Mouse (Mus musculus) cerebral cortex, adult 2 months (tissue): Measurements from ENCODE around the gene Wdfy3.

ENCODE experiments used
- WGBS: fragments of 180-500 bp; shearing (Covaris S2); methylation state at CpG from one replicate; pipeline ENCODE4 v1.1.7; 2018; 5-methylcytosine and 5-hydroxymethylcytosine counted together

The Wdfy3 gene

DNA sequence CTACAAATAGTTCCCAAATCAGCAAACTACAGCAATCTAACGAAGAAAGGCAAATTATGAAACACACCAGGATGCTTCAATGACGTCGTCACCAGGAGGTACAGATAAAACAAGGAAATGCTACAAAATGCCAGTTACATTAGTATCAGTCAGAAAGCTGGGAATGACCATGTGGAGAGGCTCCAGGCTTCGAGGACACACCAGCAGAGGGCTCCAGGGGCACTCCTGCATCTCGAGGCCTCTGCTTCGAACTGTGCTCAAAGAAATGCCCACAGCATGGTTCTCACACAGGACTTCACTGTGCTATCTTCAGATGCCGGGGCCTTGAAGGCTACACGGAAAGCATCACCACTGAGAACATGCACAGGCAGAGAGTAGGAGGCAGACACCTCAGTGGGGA lies 68.7 kb downstream of the Wdfy3 start:
- 36% methylated on average over 8 of the region's 8 CpGs for WGBS

DNA sequence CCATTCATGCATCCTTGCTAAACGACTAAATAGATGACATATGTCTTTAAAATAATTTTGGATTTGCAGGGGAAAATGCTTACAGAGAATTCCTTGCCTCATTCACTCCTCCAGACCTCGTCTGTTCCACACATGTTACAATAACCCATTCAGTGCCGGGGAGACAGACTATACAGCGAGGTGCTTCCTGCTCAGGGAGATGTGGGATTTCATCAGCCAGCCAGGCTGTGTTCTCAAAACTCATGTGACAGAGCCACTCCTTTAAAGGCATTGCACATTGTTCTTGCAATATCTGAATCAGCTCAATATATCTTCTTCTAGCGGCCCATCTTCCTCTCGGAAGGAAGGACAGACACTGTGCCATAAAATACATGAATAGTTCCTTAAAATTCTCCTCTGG lies 70.8 kb downstream of the Wdfy3 start:
- 40% methylated on average over 6 of the region's 6 CpGs for WGBS

DNA sequence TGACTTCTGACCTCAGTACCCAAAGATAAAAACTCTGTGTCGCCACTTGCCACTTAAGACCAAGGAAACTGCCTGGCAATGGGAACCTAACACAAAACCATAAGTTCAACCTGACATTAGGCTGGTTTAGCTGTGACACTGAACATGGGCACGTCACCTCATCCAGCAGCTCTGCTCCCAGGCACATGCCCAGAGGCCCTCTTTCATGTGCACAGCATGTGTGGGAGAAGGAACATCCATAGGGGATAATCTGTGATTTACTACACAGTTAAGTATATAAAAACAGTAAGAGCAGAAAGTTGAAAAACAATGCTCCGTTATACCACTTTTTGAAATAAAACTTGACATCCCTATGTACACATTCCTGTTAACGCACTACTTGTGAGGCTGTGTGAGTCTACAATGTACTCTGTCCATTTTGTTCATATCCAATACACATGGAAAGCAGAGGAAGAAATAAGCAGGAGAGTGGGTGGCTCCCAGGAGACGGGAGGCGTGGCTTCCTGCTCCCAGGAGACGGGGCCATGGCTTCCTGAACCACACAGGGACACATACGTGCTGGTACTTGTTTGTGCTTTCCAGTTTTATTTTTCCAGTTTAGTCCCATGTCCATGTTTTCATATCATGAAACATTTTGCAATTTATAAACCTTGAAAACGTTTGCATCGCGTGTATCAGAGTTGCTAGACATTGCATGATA lies 73.5 kb downstream of the Wdfy3 start:
- 83% methylated on average over 11 of the region's 11 CpGs for whole genome bisulfite sequencing

DNA sequence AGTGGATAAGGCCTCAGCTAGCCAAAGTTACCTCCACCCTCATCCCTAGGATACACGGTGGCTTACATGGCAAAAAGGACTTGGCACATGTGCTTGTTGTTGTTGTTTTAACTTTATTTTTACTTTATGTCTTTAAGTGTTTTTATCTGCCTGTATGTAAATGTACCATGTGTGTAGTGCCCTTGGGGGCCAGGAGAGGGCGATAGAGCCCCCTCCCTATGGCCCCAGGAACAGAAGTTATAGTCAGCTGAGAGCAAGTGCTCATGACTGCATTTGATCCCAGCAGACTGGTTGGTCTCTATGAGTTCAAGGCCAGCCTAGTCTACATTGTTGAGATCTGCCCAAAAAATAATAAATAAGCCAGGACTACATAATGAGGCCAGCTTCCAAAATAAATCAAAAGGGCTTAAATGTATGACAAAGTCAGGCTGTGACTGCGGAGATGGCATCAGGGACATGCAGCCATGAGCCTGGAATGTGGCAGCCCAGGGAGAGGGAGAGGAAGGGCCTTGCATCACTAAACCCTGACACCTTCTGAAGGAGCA lies 74.2 kb downstream of the Wdfy3 start:
- WGBS: 69% methylated on average over 3 of the region's 3 CpGs

DNA sequence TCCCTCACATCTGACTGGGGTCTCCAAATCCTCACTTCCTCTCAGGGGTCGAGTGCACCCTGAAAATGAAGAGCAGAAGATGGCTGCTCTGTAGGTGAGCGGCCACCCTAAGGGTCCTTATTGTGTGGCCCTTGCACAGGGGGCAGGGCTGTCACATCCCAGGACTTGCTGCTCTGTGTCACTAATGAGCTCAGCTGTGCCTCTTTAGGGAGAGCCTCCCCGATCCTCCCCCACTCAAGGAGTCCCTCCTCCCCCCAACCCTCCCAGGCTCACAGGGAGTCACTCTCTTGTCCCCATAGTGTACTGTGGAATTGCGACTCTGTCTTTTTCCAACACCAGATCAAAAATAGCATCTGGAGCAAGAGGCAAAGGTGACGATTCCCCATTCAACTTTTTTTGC lies 75.7 kb downstream of the Wdfy3 start:
- WGBS: 50% methylated on average over 5 of the region's 5 CpGs

DNA sequence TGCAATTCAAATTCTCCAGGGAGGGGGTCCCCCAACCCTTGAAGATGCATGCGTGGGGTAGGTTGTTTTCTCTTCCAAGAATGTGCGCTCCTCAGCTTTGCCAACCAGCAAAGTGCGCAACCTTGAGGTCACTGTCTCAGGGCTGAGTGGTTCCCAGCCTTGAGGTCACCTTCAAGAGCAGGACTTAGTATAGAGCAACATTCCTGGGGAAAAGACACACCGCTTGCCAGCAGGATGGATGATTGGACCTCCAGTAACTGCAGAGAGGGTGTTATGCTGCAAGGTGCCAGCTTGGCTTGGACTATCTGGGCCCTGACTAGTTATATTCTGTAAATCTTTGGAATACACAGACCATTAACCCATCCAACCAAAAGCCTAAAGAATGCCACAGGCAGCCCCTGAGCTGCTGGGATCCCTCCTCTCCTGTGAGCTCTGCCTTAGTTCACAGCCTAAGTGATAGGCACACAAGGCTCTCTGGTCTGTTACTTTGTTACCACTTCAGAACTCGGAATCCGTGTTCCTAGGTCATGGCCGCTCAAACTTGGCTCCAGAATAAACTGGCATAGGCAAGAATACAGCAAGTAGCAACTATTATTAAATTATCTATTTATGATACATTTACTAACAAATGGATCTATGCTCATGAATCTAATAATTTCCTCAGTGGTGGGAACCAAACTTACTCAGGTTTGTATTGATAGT lies 76.6 kb downstream of the Wdfy3 start:
- 81% methylated on average over 7 of the region's 7 CpGs for WGBS

DNA sequence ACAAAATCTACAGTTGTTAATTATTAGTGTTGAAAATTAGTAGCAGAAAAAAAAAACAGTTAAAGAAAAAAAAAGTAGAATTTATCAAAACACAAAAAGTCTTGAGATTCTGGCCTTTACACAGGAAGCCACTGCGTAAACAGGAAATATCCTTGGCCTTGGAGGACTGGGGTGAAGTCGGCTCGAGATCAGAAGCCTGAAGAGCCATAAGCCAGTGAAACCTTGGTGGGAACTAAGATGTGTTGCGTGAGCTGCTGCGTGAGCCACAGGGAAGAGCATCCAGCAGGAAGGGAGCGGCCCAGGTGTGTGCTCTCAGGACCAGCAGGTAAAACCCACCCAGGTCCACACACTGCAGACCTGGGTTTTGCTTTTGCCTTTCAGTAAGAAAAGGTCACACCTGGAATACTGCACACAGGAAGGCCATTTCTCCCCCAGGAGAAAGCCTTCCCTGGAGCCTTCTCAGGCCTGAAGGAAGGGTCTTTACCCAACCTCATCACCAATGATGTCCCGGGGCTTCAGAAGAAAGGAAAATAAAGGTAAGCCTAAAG lies 79.3 kb downstream of the Wdfy3 start:
- WGBS: 83% methylated on average over 7 of the region's 7 CpGs

DNA sequence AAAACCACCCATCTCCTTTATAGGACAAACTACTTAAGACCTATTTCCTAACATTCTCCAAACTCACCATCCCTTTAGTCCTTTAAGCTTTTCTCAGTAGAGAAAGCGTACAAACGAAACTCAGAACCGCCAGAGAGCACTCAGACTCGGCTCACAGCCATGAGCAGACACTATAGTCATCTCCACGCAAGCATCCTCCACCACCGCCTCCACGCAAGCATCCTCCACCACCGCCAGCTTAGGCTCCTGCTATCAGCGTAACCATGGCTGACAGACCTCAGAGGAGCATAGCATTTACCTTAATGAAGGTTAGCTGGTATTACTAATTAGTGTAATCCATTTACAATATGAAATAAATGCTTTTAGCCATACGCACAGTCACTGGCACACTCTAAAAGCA lies 81.2 kb downstream of the Wdfy3 start:
- 55% methylated on average over 10 of the region's 10 CpGs for WGBS

DNA sequence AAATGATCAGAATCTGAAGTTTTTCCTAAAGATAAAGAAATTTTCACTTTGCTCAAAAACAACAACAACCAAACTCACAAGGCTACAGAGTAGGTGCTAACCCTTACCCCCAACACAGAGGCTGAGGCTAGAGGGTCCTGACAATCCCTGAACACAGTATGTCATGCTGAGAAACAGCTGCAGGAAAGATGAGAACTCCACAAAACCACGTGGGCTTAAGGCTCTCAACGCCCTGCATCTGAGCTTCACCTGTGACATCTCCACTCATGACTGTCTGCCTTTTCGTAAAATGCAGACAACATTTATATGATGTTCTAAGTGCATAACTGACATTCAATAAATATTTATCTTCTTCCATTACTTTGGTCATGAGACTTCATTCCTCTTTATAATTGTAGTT lies 83.0 kb downstream of the Wdfy3 start:
- WGBS: 74% methylated on average over 3 of the region's 3 CpGs

DNA sequence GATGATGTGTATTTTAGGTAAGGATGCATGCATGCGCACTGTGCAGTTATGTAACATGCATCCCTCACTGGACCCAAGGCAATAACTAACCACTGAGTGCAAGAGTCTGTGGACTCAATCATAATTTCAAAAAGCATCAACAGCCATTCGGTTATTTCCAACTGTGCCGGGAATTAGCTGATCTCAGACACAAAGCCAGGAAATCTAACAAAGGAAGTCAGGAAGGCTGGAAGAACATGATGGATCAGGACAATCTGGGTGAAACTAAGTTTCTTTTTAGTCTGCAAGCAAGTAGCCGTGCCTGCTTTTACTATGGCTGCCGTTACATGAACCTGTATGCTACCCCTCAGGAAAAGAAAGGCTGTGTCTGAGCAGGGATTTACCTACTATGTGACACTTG lies 87.5 kb downstream of the Wdfy3 start:
- WGBS: 49% methylated on average over 5 of the region's 5 CpGs

DNA sequence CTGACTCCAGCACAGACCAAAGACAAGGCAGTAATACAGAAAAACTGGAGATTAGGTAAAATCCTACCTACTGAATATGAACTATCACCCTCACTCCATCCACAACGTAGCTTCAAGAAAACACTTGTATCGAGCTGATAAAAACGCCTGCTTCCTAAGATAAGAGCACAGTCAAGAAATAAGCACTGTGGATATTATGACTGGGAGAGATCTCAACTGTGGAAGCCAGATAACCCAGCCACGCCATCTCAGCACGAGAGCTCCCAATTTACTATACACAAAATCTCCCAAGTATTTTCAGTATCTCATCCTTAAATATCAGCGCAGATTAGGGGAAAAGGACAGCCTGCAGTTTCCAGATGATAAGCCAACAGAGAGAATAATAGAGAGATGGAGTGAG lies 90.1 kb downstream of the Wdfy3 start:
- 95% methylated on average over 6 of the region's 6 CpGs for WGBS

DNA sequence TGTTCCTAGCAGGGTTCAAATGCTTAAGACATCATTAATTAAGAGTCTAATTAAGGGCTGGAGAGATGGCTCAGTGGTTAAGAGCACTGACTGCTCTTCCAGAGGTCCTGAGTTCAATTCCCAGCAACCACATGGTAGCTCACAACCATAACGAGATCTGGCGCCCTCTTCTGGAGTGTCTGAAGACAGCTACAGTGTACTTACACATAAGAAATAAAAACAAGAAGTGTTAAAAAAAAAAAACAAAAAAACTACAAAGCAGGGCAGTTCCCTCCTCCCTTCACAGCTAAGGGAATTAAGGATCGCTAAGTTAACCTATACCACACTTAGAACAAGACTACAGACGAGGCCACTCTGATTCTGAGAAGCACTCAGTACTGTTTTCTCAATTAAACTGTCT lies 97.1 kb downstream of the Wdfy3 start:
- WGBS: 70% methylated on average over 4 of the region's 4 CpGs

DNA sequence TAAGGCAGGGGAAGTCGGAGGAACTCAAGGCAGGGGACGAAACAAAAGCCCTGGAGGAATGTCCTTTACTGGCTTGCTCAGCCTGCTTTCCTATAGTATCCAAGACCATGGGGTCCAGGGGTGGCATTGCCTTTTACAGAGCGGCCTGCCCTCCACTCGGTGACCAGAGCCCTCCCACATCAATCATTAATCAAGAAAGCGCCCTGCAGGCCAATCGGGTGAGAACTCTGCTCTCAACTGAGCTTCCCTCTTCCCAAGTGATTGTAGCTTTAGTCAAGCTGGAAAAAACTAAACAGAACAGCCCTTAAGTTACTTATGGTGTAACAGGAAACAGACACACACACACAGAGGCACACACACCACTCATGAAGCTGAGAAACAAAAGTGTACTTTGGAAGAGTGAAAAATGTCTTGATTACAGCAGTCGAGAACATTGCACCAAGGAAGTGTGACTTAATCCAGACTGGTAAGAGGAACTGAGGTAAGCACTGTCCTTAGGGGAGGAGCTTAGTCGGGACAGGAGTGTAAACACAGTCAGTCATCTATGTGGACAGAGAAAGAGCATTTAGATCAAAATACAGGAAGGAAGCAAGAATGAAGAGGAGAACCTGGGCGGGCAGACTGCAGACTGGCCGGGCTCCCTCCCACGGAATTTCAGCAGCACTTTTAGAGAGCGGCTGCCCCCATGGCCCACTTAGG lies 101.4 kb downstream of the Wdfy3 start:
- WGBS: 70% methylated on average over 12 of the region's 12 CpGs

DNA sequence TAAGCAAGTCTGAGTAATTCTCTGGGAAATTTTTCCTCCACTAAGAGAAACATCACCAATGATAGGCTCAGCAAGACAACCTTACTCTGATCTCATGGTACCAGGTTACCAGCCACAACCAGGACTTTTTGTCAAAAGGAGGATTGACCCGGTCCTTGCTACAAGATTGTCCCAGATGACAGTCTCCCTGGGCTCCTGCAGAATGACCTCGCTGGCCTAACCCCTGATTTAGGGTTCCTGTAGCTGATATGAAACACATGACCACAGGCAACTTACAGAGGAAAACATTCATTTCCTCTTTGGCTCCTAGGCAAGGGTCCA lies 101.9 kb downstream of the Wdfy3 start:
- WGBS: 71% methylated on average over 2 of the region's 2 CpGs

DNA sequence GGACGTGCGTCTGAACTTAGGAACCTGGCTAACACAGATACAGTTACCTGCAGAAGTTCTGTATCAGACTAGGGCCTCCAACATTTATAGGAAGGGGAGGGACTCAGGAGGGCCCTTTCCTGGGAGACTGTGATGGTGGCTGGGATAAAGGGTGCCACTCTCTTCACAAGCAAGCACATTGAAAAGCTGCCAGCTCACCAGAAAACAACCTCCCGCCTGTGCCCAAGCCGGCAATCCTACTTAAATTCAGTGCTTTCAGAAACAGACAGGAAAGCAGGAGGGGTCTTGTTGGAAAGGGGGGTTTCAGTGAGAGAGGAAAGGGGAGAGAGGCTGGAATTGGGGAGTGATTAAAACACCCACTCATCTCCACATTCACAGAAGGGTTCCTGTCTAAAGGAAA lies 106.9 kb downstream of the Wdfy3 start:
- WGBS: 50% methylated on average over 4 of the region's 4 CpGs

DNA sequence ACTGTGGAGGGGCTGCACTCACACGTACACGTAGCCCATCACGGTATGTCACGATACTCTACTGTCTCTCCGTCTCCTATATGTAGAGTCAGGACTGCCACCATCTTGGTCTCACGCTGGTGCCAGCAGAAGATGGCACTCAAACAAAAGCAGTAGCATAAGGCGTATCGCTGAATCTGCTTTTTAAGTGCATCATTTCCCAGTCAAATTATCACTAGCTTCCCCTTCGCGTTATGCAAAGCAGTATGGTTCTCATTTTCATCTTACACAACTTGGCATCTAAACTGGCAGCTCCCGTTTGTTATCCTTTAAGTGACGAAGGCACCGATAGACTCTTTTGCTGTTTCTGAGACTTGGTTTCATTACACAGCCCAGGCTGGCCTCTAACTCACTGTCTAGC lies 110.4 kb downstream of the Wdfy3 start:
- 54% methylated on average over 13 of the region's 13 CpGs for WGBS

DNA sequence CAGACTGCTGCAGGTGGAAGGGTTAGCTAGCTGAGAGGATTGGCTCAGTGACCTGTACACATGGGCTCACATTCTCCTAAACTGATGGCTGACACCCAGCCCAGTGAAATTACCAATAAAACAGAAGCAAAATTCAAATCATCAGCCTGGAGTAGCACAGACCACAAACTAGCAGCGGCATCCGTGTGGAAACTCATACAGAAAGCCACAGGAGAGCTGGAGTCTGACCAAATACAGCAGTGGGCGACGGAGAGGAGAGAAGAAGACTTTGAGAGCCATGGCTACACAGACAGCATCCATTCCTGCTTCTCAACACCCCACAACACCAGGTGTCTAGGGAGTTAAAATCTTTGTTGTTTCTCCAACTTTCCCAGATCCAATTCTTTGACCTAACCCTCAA lies 110.8 kb downstream of the Wdfy3 start:
- WGBS: 52% methylated on average over 4 of the region's 4 CpGs

DNA sequence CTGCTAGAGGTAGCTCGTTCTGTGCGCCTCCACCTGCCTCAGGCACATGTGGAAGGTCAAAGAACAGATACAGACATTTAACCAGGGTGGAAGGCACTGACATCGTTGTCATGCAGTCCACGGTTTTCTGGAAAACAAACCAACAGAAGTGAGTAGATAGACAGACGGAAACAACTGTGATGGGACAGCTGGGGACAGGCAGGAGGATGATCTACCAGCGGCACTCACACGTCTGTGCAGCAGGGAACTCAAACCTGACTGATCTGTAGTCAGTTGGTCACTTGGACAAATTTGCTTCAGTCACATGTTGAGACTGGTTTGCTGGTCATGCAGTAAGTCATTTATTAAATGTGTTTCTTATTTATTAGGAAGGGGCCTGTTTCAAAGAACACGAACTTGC lies 112.3 kb downstream of the Wdfy3 start:
- 90% methylated on average over 8 of the region's 8 CpGs for whole genome bisulfite sequencing

DNA sequence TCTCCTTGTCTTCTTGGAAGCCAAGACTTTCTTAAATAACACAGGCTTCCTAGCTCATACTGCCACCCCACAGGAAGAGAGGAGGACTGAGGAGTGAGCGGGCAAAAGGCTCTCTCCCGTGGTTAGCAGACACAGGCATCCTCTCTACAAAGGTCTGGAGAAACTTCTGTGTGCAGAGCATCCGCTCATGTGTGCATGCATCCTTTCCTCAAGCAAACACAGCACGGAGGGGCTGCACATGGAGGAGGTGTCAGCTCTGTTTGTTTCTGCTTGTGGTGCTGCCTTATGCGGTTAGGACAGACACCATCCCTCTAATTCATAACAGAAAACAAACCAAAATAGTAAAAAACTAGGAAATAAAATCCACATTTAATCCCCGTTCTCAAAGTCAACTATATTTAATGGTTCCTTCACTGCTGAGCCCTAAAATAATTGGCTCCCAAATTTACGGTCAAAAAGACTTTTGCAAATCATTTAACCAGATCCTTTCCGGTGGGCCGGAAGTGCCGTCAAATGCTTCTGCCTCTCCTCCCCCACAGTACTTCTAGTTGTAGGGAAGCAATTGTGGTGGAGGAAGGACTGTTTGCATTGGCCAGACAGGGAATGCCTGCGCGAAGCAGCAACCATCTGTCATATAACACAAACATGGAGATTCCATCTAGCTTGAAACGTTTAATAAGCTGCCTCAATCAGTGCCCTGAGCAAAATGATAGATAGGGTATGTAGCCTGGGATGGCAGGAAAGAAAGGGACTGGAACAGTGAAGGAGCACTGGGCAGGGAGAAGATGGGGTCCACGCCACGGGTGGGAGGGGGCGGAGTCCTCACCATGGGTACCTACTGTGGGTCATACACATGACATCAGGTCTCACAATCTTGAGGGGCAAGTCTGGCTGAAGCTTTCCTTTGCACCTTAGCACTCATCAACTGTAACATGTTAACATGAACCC lies 115.1 kb downstream of the Wdfy3 start:
- 57% methylated on average over 16 of the region's 16 CpGs for WGBS

DNA sequence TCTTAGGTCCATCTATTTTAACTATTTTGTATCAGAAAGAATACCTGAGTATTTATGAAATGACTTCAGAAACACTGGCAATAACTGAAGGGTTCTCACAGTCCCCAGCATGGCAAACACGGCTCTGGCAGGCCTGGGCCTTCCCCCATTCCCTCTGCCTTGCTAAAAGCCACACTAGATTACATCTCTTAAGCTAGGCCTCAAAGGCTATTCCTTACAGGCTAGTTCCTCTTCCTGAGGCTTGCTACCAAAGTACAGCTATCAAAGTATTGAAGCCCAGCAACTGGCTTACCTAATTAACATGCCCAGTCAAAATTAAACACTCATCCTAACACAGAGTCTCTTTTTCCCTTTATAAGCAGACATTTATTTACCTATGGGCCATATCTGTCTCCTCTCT lies 117.8 kb downstream of the Wdfy3 start:
- 87% methylated on average over 1 of the region's 1 CpGs for WGBS

DNA sequence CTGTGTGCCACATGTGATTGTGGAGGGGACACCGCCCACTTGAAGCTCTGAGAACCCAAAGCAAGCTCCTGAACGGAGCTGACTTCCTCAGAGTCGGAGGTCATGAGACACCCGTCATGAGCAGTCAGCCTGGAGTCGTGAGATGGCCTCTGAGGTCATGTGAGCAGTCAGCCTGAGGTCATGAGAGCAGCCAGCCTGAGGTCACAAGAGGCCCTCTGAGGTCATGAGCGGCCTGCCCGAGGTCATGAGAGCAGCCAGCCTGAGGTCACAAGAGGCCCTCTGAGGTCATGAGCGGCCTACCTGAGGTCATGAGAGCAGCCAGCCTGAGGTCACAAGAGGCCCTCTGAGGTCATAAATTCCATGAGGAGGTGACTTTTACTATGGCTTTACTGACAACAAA lies 120.4 kb downstream of the Wdfy3 start:
- WGBS: 84% methylated on average over 8 of the region's 8 CpGs

DNA sequence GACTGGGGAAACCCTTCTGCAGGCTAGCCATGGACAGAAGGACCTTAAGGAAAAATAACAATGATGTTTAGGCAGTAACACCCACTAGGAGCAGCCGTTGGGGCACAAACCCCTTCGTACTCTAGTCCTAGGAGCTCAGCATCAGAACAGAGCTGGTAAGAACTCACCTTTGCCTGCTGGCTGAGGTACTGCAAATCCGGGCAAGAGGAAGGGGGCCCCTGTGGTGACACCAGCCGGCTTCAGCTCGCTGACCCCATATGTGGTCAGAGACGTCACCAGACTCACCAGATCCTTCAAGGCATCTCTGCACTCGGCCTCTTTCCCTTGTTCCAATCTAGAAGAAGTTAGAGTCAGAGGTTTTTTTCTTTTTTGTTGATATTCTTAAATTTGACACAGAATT lies 121.1 kb downstream of the Wdfy3 start:
- 97% methylated on average over 7 of the region's 7 CpGs for WGBS
